Mouse (Mus musculus) heart, postnatal 0 days (tissue): ENCODE measurements around the gene Nsf. TPM values are rescaled to one million over a fixed set of nuclear protein-coding genes. Genes with fewer than 3 reads are reported as not detected.

Source experiments
- ATAC-seq: fragments of 200-750 bp; cut with Nextera tagmentation; 2 replicates; pipeline ENCODE4 v1.8.0; 2017; ENCODE audit warnings: low read depth, moderate number of reproducible peaks, moderate library complexity; ENCODE audit not compliant: insufficient read depth
- DNase-seq: peaks from one replicate; pipeline ENCODE4 v3.0.0-alpha.2; 2016; ENCODE audit warnings: low spot score
- H3K27ac ChIP-seq: fragments of 300-500 bp; sonication (generic); 2 replicates; pipeline ENCODE4 v1.5.1; 2014; ENCODE audit warnings: low read depth, mild to moderate bottlenecking
- H3K27me3 ChIP-seq: fragments of 300-500 bp; sonication (generic); 2 replicates; pipeline ENCODE4 v1.6.1; 2014; ENCODE audit warnings: low read length, mixed read lengths; ENCODE audit not compliant: control insufficient read depth, insufficient read depth
- H3K36me3 ChIP-seq: fragments of 300-500 bp; sonication (generic); replicated peaks from 2 replicates; pipeline ENCODE4 v1.6.1; 2014; ENCODE audit warnings: low read length, mixed read lengths; ENCODE audit not compliant: control insufficient read depth, insufficient read depth
- H3K4me1 ChIP-seq: fragments of 300-500 bp; sonication (generic); 2 replicates; pipeline ENCODE4 v1.6.1; 2014; ENCODE audit warnings: antibody characterized with exemption; ENCODE audit not compliant: control insufficient read depth, insufficient read depth
- H3K4me2 ChIP-seq: fragments of 300-500 bp; sonication (generic); 2 replicates; pipeline ENCODE4 v1.6.1; 2014; ENCODE audit warnings: low read depth, mild to moderate bottlenecking, low read length, moderate library complexity
- H3K4me3 ChIP-seq: fragments of 300-500 bp; sonication (generic); 2 replicates; pipeline ENCODE4 v1.5.1; 2014; ENCODE audit warnings: low read depth, low read length
- H3K9ac ChIP-seq: fragments of 300-500 bp; sonication (generic); replicated peaks from 2 replicates; pipeline ENCODE4 v1.6.1; 2014; ENCODE audit warnings: low read depth, low read length, mixed read lengths
- H3K9me3 ChIP-seq: fragments of 300-500 bp; sonication (generic); replicated peaks from 2 replicates; pipeline ENCODE4 v1.6.1; 2016; ENCODE audit warnings: low read length; ENCODE audit not compliant: control insufficient read depth
- CTCF ChIP-seq: IDR thresholded peaks from 2 replicates; pipeline ENCODE4 v1.5.1; 2016; ENCODE audit warnings: antibody characterized with exemption, control low read depth, low read depth
- EP300 ChIP-seq: IDR thresholded peaks from 2 replicates; pipeline ENCODE4 v1.6.1; 2016; ENCODE audit warnings: antibody characterized with exemption, low read depth
- WGBS: fragments of 180-500 bp; shearing (Covaris S2); extraction: QIAGEN DNeasy Blood & Tissue Kit; methylation state at CpG from one replicate; pipeline ENCODE4 v1.1.7; 2014; 5-methylcytosine and 5-hydroxymethylcytosine counted together
- polyA plus RNA-seq: library from polyadenylated mRNA; unstranded; fragments of >200 nt; fragmentation: Nextera tagmentation; extraction: Ambion mirVana; gene quantifications from 2 replicates; pipeline ENCODE4 v1.2.1, GENCODE M21; 2015
- total RNA-seq: library from RNA; depleted of rRNA; stranded (reverse); fragments of >200 nt; gene quantifications from 2 replicates; pipeline ENCODE4 v1.2.3, GENCODE M21; 2014; ENCODE audit warnings: low replicate concordance

Gene Nsf
- total and polyA plus RNA-seq, 2 experiments from 2014 or later: 24.9 to 25.2 TPM

DNA sequence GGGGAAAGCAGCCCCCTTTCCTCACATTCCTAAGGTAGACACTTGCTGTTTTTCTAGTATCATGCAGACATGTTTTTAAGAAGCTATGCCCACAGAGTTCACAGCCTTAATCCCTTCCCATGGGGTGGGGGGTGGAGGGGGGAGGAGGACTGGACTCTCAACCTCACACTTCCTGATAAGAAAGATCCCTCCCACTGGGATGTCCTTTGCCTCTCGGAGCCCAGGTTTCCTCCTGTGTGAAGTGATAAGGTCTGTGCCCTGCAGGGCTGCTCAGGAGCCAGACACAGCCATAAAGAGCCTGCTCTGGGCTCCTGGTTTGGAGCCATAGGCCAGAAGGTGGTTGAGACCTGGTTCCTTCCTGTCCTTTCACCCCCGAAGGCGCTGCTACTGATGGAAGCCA is 139.0 kb downstream of the Nsf start:
- ATAC-seq (no peak), DNase-seq (no peak)
- Histone ChIP-seq H3K4me1 (no peaks in the 10 kb centered on the region), H3K4me3 (no peak overlapping the region), H3K36me3 (no peaks in the 10 kb centered on the region), H3K4me2 (no peak overlapping the region), H3K9me3 (no peaks in the 10 kb centered on the region), H3K9ac (no peak overlapping the region), H3K27ac (no peak overlapping the region), H3K27me3 (peaks cover 56% of the 10 kb centered on the region)
- TF ChIP-seq CTCF (no peak), EP300 (no peak)
- WGBS: 17% methylated on average over 3 of the region's 3 CpGs

DNA sequence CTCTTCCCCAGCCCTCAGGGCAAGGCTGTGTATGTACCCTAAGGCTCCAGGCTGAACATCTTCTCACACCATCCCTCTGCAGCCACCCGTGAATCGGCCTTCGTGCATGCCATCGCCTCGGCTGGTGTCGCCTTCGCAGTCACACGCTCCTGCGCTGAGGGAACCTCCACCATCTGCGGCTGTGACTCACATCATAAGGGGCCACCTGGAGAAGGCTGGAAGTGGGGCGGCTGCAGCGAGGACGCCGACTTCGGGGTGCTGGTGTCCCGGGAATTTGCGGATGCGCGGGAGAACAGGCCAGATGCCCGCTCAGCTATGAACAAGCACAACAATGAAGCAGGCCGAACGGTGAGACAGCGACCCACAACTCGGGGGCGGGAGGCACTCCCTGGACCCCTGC is 142.6 kb downstream of the Nsf start:
- no peaks in the 10 kb centered on the region for H3K36me3 ChIP-seq
- no peaks in the 10 kb centered on the region for H3K4me1 ChIP-seq
- no peak overlapping the region for H3K4me2 ChIP-seq
- H3K27ac ChIP-seq: no peak overlapping the region
- no peaks in the 10 kb centered on the region for H3K9me3 ChIP-seq
- H3K9ac ChIP-seq: no peak overlapping the region
- 86% methylated on average over 25 of the region's 25 CpGs for WGBS
- ATAC-seq: no peak
- peaks cover 69% of the 10 kb centered on the region for H3K27me3 ChIP-seq
- TF ChIP-seq CTCF (no peak), EP300 (no peak)
- DNase-seq: no peak
- H3K4me3 ChIP-seq: no peak overlapping the region

DNA sequence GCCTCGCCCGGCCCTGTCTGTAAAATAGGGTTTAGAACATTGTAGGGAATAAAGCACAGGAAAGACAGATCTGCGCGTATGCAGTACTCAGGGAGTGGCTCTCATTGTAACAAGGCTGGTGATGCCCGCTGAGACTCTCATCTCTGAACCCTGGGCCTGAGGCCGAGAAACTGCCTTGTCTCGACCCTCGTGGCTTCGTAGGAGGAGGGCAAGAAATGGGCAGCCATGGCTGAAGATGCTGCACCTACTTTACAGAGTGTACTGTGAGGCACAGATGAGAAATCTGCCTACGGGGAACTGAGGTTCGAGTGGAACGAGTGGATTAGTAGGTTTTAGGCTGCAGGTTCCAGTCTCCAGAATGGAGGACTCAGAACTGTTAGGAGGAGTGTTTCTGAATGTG is 143.2 kb downstream of the Nsf start:
- 22% methylated on average over 12 of the region's 12 CpGs for WGBS
- peaks cover 66% of the 10 kb centered on the region for H3K27me3 ChIP-seq
- DNase-seq: no peak
- H3K36me3 ChIP-seq: no peaks in the 10 kb centered on the region
- H3K9me3 ChIP-seq: 0 out of 2 replicates have a peak, but pooled peaks cover 1% of the 10 kb centered on the region
- peak overlapping the region; percentile 50 for H3K4me3 ChIP-seq
- TF ChIP-seq EP300 (no peak), CTCF (no peak)
- peak overlapping the region; percentile 88 for H3K4me2 ChIP-seq
- ATAC-seq: no peak
- H3K27ac ChIP-seq: no peak overlapping the region
- no peaks in the 10 kb centered on the region for H3K4me1 ChIP-seq
- H3K9ac ChIP-seq: no peak overlapping the region

DNA sequence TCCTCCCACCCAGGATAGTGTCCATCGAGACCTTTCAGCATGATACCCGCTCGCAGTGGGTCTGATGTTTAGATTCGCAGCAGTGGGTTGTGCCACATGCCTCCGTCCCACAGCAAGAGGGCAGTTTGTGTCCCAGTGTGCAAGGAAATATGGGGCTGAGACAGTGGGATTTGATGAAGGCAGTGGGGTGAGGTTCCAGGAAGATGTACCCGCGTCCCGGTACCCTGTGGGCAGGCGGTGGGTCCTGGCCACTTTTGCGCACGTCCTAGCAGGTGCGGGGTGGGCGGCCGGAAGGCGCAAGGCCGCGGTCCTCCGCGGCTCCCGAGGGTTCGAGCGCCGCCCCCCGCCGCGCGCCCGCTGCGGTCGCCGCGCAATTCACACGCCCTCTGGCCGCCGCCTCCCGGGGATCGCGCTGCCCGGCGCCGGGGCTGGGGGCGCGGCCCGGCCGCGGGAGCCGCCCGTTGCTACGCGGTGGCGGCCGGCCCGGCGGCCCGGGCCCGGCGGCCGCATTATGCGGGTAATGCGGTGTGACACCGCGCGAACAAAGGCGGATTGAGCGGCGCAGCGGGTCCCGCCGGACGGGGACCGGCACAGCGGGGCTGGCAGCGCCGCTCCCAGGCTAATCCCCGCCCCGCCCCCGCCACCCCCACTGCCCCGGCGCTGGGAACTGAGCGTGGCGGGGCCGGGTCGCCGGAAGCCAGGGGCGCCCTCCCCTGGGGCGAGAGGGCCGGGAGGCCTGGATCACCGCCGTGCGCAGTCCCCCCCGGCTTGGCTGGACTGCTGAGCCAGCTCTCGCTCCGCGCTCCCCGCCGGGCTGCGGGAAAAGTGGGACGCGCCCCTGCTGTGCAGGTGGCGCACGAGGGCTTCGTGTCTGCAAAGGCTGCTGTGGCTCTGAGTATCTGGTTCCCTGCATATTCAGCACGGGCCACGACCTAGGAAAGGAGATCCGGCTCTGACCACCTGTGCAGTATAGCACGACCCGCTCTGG is 144.0 kb downstream of the Nsf start:
- Histone ChIP-seq H3K4me3 (peak overlapping the region; percentile 50), H3K27ac (no peak overlapping the region), H3K4me1 (no peaks in the 10 kb centered on the region), H3K4me2 (peak overlapping the region; percentile 88), H3K27me3 (peaks cover 64% of the 10 kb centered on the region), H3K36me3 (no peaks in the 10 kb centered on the region), H3K9me3 (0 out of 2 replicates have a peak, but pooled peaks cover 7% of the 10 kb centered on the region), H3K9ac (peak overlapping the region; percentile 32; the same call in 1 of the 2 replicates)
- WGBS: under 1% methylated on average over 76 of the region's 107 CpGs
- TF ChIP-seq EP300 (no peak), CTCF (no peak)
- ATAC-seq (peak; percentile 22; the same call in 1 of the 2 replicates), DNase-seq (no peak)

DNA sequence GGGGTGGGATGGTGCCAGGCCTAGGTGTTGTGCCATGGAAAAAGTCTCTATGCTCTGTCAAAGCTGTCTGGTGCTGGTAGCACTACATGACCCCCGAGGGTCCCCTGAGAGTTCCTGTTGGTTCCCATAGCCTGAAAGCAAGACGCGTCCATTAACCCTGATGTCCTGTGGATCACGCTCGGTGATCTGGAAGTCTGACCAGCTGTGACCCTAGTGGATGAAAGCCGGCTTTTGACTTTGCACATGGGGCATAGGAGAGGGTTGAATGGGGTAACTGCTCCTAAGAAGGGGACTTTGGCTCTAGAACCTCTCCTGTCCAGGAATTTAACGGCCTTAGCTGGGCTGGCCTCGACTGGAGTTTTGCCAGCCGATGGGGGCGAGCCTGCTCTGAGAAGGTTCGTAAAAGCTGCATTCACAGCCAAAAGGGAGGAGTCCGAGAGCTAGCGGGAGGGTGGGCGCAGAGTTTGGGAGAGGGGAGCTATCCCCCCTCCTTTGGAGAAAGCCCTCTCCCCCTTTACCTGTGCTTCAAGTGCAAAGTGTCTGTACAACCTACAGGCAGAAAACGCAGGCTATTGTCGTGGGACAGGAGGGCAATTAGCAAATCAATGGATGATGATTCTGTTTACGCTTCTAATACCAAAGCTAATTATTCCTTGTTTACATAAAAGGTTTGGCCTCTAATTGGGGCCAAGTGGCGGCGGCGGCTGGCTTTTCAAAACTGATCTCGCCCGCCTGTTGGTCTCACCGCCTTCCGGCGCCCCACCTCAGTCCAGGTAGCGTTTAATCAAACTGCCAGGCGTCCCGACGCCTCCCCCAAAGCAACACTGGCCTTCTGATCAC is 144.9 kb downstream of the Nsf start:
- TF ChIP-seq EP300 (no peak), CTCF (no peak)
- no peaks in the 10 kb centered on the region for H3K4me1 ChIP-seq
- H3K9ac ChIP-seq: no peak overlapping the region
- ATAC-seq (no peak), DNase-seq (no peak)
- peaks cover 69% of the 10 kb centered on the region for H3K27me3 ChIP-seq
- H3K4me3 ChIP-seq: peak overlapping the region; percentile 50
- H3K4me2 ChIP-seq: peak overlapping the region; percentile 88
- H3K9me3 ChIP-seq: 0 out of 2 replicates have a peak, but pooled peaks cover 7% of the 10 kb centered on the region
- WGBS: 8% methylated on average over 29 of the region's 29 CpGs
- H3K27ac ChIP-seq: no peak overlapping the region
- H3K36me3 ChIP-seq: no peaks in the 10 kb centered on the region
